Mouse (Mus musculus) spleen, adult 2 months (tissue): ENCODE results near the gene Slc25a22.

Source experiments
- CTCF ChIP-seq: fragments of 200-500 bp; IDR thresholded peaks from 2 replicates; pipeline ENCODE4 v1.5.1; 2011; ENCODE audit warnings: mild to moderate bottlenecking, inconsistent platforms; ENCODE audit not compliant: insufficient read depth, insufficient read length, insufficient replicate concordance; ENCODE audit errors: extremely low read depth
- POLR2A ChIP-seq: fragments of 200-500 bp; IDR thresholded peaks from 2 replicates; pipeline ENCODE4 v1.6.1; 2011; ENCODE audit warnings: low read depth, low read length, inconsistent platforms

GRCm38 (mm10) chr7:141462333-141462821 is 24.7 kb upstream of the Slc25a22 start:
- TF ChIP-seq CTCF (no peak), POLR2A (no peak)
